Mouse (Mus musculus) heart, embryonic 15.5 days (tissue): ENCODE measurements around the gene Ifna2. TPM values are rescaled to one million over a fixed set of nuclear protein-coding genes. Genes with fewer than 3 reads are reported as not detected.

Experiments used
- ATAC-seq: fragments of 200-750 bp; cut with Nextera tagmentation; replicated peaks from 2 replicates; pipeline ENCODE4 v1.8.0; 2017; ENCODE audit warnings: low read depth, moderate TSS enrichment; ENCODE audit not compliant: insufficient number of reproducible peaks, insufficient read depth, low FRiP score
- H3K27ac ChIP-seq: fragments of 300-500 bp; sonication (generic); 2 replicates; pipeline ENCODE4 v1.5.1; 2015; ENCODE audit warnings: mild to moderate bottlenecking, inconsistent platforms
- H3K27me3 ChIP-seq: fragments of 300-500 bp; sonication (generic); 2 replicates; pipeline ENCODE4 v1.6.1; 2015; ENCODE audit warnings: inconsistent platforms
- H3K36me3 ChIP-seq: fragments of 300-500 bp; sonication (generic); 2 replicates; pipeline ENCODE4 v1.6.1; 2015; ENCODE audit warnings: mild to moderate bottlenecking, inconsistent platforms
- H3K4me1 ChIP-seq: fragments of 300-500 bp; sonication (generic); replicated peaks from 2 replicates; pipeline ENCODE4 v1.6.1; 2015; ENCODE audit warnings: inconsistent platforms
- H3K4me2 ChIP-seq: fragments of 300-500 bp; sonication (generic); 2 replicates; pipeline ENCODE4 v1.6.1; 2015; ENCODE audit warnings: inconsistent platforms, mild to moderate bottlenecking, moderate library complexity
- H3K4me3 ChIP-seq: fragments of 300-500 bp; sonication (generic); 2 replicates; pipeline ENCODE4 v1.5.1; 2015; ENCODE audit warnings: mild to moderate bottlenecking, inconsistent platforms
- H3K9ac ChIP-seq: fragments of 300-500 bp; sonication (generic); 2 replicates; pipeline ENCODE4 v1.6.1; 2015; ENCODE audit warnings: mild to moderate bottlenecking, inconsistent platforms
- H3K9me3 ChIP-seq: fragments of 300-500 bp; sonication (generic); replicated peaks from 2 replicates; pipeline ENCODE4 v1.6.1; 2016; ENCODE audit warnings: inconsistent platforms
- WGBS: fragments of 180-500 bp; shearing (Covaris S2); methylation state at CpG from one replicate; pipeline ENCODE4 v1.1.7; 2015; ENCODE audit warnings: mixed read lengths; 5-methylcytosine and 5-hydroxymethylcytosine counted together
- polyA plus RNA-seq: library from polyadenylated mRNA; unstranded; fragments of >200 nt; fragmentation: Nextera tagmentation; extraction: Ambion mirVana; gene quantifications from 2 replicates; pipeline ENCODE4 v1.2.1, GENCODE M21; 2015

Ifna2 gene
- polyA plus RNA-seq, 1 experiment from 2014 or later = not detected

DNA sequence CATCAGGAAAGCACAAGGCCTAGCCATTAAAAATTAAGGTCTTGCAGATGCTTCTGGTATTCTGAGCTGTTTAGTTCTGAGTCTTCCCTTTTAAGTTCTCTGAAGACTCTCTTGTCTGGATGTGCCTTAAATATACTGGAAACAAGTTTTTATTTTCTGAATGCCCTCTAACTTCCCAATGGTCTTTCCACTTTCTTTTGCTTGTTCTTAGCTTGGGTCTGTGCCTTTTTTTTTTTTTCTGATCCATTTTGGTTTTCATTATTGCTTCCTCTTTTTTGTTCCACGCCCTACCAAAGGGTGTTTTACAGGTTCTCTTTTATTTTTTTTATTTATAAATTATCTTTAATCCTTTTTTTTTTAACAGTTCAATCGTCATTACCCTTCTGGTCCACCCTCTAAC is 39.4 kb downstream of the Ifna2 start, which contains the start of gene Ifna13:
Gene Ifna13, minus strand, starts transcription at position 101 of the 400 bp plus-strand sequence.
- Histone ChIP-seq H3K4me2 (no peak within 1 kb of the TSS), H3K36me3 (no peaks in the 10 kb centered on the region), H3K4me3 (no peak within 1 kb of the TSS), H3K27ac (no peak within 1 kb of the TSS), H3K4me1 (no peaks in the 10 kb centered on the region), H3K27me3 (no peaks in the 10 kb centered on the region), H3K9ac (no peak within 1 kb of the TSS), H3K9me3 (no peaks in the 10 kb centered on the region)
- WGBS = 48% methylated on average over 2 of the region's 2 CpGs
- ATAC-seq = no peak

DNA sequence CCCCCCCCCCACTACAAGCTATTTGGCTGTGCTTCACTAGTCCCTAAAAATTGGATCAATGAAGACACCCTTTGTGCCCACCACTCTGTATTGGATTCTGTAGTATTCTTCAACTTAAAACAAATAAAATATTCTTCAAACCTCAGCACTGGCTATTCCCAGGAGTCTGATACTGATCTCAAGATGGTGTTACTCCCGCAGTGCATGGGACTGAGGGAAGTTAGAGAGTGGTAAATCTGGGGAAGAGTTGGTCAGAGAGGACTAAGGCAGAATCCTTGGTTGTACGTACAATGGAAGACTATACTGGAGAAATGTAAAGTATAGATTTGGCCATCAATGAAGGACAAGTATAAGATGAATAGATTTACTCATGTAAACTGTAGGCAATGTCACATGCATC is 41.2 kb downstream of the Ifna2 start:
- Histone ChIP-seq H3K27ac (no peak overlapping the region), H3K9me3 (no peaks in the 10 kb centered on the region), H3K4me1 (no peaks in the 10 kb centered on the region), H3K36me3 (no peaks in the 10 kb centered on the region), H3K4me2 (no peak overlapping the region), H3K4me3 (no peak overlapping the region), H3K27me3 (no peaks in the 10 kb centered on the region), H3K9ac (no peak overlapping the region)
- ATAC-seq = no peak
- 33% methylated on average over 2 of the region's 2 CpGs for WGBS

DNA sequence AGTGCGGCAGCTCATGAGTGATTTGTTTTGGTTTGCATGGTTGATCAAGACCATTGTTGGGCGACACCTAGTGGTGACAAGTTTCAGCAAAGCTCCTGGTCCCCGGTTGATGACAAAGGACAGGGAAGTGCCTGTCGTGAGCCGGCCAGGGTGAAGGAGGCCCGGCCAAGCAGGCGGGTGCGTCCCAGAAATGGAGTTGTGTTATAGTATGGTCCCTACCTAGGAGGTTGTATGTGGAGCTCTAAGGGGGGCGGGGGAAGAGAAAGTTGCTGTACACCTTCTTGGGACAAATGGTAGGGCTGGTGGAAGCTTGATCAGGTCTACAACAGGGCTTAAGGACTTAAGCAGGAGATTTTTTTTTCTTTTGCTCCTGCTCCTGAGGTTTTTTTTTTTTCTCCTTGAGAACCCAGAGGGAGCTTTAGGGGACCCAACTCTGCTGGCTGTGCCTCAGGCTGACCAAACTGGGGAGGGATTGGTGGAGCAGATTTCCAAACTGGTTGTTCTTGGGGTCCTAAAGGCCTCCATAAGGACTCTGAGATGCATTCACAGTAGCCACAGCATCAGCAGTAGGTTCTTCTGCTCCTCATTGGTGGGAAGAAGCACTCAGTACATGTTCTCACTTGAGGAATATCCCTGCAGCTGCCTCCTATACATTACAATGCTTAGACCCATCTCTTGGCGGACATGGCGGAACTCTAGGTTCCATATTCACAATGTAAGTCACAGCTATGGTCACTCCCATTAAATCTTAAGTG is 42.5 kb downstream of the Ifna2 start:
- Histone ChIP-seq H3K36me3 (no peaks in the 10 kb centered on the region), H3K27me3 (no peaks in the 10 kb centered on the region), H3K9me3 (no peaks in the 10 kb centered on the region), H3K4me1 (no peaks in the 10 kb centered on the region), H3K4me2 (peak overlapping the region; percentile 60), H3K9ac (no peak overlapping the region), H3K27ac (no peak overlapping the region), H3K4me3 (peak overlapping the region; percentile 60)
- peak; percentile 90 for ATAC-seq
- 15% methylated on average over 11 of the region's 11 CpGs for WGBS

DNA sequence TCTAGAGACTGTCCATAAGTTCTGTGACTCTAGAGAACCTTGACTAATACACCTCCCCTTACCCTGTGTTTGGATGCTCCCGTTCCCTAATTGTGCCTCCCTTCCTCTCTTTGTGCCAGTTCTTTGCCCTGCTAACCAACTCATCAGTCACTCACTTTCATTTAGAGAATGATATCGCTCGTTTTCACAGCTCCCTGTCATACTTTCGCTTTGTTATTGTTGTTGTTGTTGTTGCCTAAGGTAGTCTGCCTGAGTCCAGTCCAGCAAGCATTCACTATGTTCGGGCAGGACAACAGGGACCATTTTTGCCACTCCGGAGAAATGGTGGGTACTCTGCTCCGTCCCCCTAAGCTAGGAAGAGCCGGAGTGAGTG is 43.0 kb downstream of the Ifna2 start:
- 51% methylated on average over 8 of the region's 8 CpGs for WGBS
- H3K27ac ChIP-seq = no peak overlapping the region
- no peak overlapping the region for H3K9ac ChIP-seq
- H3K27me3 ChIP-seq = no peaks in the 10 kb centered on the region
- H3K4me3 ChIP-seq = peak overlapping the region; percentile 60
- H3K9me3 ChIP-seq = no peaks in the 10 kb centered on the region
- H3K4me1 ChIP-seq = no peaks in the 10 kb centered on the region
- no peak for ATAC-seq
- H3K36me3 ChIP-seq = no peaks in the 10 kb centered on the region
- peak overlapping the region; percentile 60 for H3K4me2 ChIP-seq

DNA sequence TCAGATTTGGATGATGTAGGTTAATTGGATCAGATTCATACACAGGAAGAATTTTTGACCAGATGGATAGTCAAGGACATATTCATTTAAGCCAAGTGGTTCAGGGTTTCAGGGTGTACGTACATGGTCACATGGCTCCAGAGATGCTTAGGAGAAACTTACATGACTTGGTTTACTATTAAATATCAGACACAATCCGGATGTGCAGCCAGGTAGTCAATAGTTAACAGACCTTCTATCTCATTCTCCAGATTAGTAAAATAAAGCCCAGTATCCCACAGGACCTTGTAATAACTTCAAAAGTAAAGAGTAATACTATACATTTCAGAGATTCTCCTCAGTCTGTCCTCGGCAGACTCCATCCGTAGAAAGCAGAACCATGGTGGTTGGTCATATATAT is 49.4 kb downstream of the Ifna2 start, which contains the start of gene C87499:
Gene C87499, minus strand, starts transcription at position 101 of the 400 bp plus-strand sequence.
- no peak within 1 kb of the TSS for H3K9ac ChIP-seq
- ATAC-seq = no peak
- H3K4me2 ChIP-seq = no peak within 1 kb of the TSS
- H3K4me1 ChIP-seq = no peaks in the 10 kb centered on the region
- 77% methylated on average over 4 of the region's 4 CpGs for WGBS
- H3K27ac ChIP-seq = no peak within 1 kb of the TSS
- no peaks in the 10 kb centered on the region for H3K27me3 ChIP-seq
- H3K36me3 ChIP-seq = no peaks in the 10 kb centered on the region
- no peak within 1 kb of the TSS for H3K4me3 ChIP-seq
- H3K9me3 ChIP-seq = no peaks in the 10 kb centered on the region

Other genes starting within 250 kb of the Ifna2 start
- gene Hacd4, start 245.0 kb downstream of the Ifna2 start, polyA plus RNA-seq = 7.9 and 9.4 TPM in 2 replicates
- gene Ifnb1, start 161.1 kb downstream of the Ifna2 start, polyA plus RNA-seq = not detected in 2 replicates
- gene Ifna15, start 125.7 kb downstream of the Ifna2 start, polyA plus RNA-seq = not detected in 2 replicates
- not detected in 2 replicates for gene Ifna14, start 112.1 kb downstream of the Ifna2 start, polyA plus RNA-seq
- not detected in 2 replicates for gene Ifna9, start 91.5 kb downstream of the Ifna2 start, polyA plus RNA-seq
- gene Ifna12, start 80.5 kb downstream of the Ifna2 start, polyA plus RNA-seq = not detected in 2 replicates
- gene C87499, start 49.5 kb downstream of the Ifna2 start, polyA plus RNA-seq = not detected in 2 replicates
- not detected in 2 replicates for gene Ifna13, start 39.5 kb downstream of the Ifna2 start, polyA plus RNA-seq
- gene Ifna16, start 7.0 kb downstream of the Ifna2 start, polyA plus RNA-seq = not detected in 2 replicates
- gene Ifnab, start 7.4 kb upstream of the Ifna2 start, polyA plus RNA-seq = not detected in 2 replicates
- 0.82 and 0.93 TPM in 2 replicates for gene Gm26566, start 37.9 kb upstream of the Ifna2 start, polyA plus RNA-seq
- 77.5 and 78.4 TPM in 2 replicates for gene Klhl9, start 38.6 kb upstream of the Ifna2 start, polyA plus RNA-seq
- gene Gm13271, start 71.0 kb upstream of the Ifna2 start, polyA plus RNA-seq = not detected in 2 replicates
- gene Gm13283, start 76.2 kb upstream of the Ifna2 start, polyA plus RNA-seq = 0.11 and 0.23 TPM in 2 replicates
- 0.48 TPM in 1 of 2 replicates, not detected in the other for gene Gm13290, start 89.9 kb upstream of the Ifna2 start, polyA plus RNA-seq
- not detected in 2 replicates for gene Gm13289, start 93.0 kb upstream of the Ifna2 start, polyA plus RNA-seq
- 0.28 TPM in 1 of 2 replicates, not detected in the other for gene Gm13272, start 95.9 kb upstream of the Ifna2 start, polyA plus RNA-seq
- gene Ifnz, start 98.2 kb upstream of the Ifna2 start, polyA plus RNA-seq = 0.53 TPM in 1 of 2 replicates, not detected in the other
- gene Gm13276, start 101.8 kb upstream of the Ifna2 start, polyA plus RNA-seq = not detected in 2 replicates
- gene Gm13277, start 104.7 kb upstream of the Ifna2 start, polyA plus RNA-seq = not detected in 2 replicates
- gene Gm13278, start 107.6 kb upstream of the Ifna2 start, polyA plus RNA-seq = not detected in 2 replicates
- not detected in 2 replicates for gene Gm13275, start 110.6 kb upstream of the Ifna2 start, polyA plus RNA-seq
- not detected in 2 replicates for gene Gm13279, start 113.5 kb upstream of the Ifna2 start, polyA plus RNA-seq
- gene Gm13285, start 115.8 kb upstream of the Ifna2 start, polyA plus RNA-seq = 0.79 and 0.82 TPM in 2 replicates
- not detected in 2 replicates for gene Gm13287, start 119.3 kb upstream of the Ifna2 start, polyA plus RNA-seq
- 0.08 TPM in 1 of 2 replicates, not detected in the other for gene Gm13288, start 121.6 kb upstream of the Ifna2 start, polyA plus RNA-seq
- gene Ifna7, start 132.3 kb upstream of the Ifna2 start, polyA plus RNA-seq = not detected in 2 replicates
- not detected in 2 replicates for gene Ifna11, start 136.0 kb upstream of the Ifna2 start, polyA plus RNA-seq
- not detected in 2 replicates for gene Ifna6, start 143.5 kb upstream of the Ifna2 start, polyA plus RNA-seq
- gene Ifna5, start 151.6 kb upstream of the Ifna2 start, polyA plus RNA-seq = not detected in 2 replicates
- gene Ifna4, start 157.9 kb upstream of the Ifna2 start, polyA plus RNA-seq = not detected in 2 replicates
- not detected in 2 replicates for gene Ifna1, start 166.2 kb upstream of the Ifna2 start, polyA plus RNA-seq
- not detected in 2 replicates for gene Ifne, start 196.3 kb upstream of the Ifna2 start, polyA plus RNA-seq